11 mouse cellular contexts compared by ENCODE assay signal in genomic region chr5:116714256-116714655, GRCm38 (mm10).
DNase-seq lines count a peak whose midpoint lies in the region; ATAC-seq lines count a peak whose summit lies in the region.
"Had no signal": no experiment of that assay in that cellular context is flagged by ENCODE, and none has a peak within 500 bp of the region (broad histone marks: within the 10 kb centered on the region; RNA-seq: fewer than 3 reads in every experiment).

No protein-coding gene starts in this region.

- no peaks in the 10 kb centered on the region for H3K36me3 ChIP-seq in heart, embryonic 11.5 days (ENCODE audit: control insufficient read depth, insufficient read depth, low read length)
- H3K36me3 ChIP-seq in midbrain, embryonic 10.5 days: no peaks in the 10 kb centered on the region
- H3K36me3 ChIP-seq in midbrain, embryonic 16.5 days (ENCODE audit: control insufficient read depth, insufficient read depth, low read length): no peaks in the 10 kb centered on the region
- H3K36me3 ChIP-seq: liver, embryonic 13.5 days had no signal

- no peak overlapping the region for H3K4me2 ChIP-seq in heart, embryonic 11.5 days
- no peak overlapping the region for H3K4me2 ChIP-seq in midbrain, embryonic 16.5 days (ENCODE audit: low read length)
- H3K4me2 ChIP-seq: liver, embryonic 13.5 days had no signal

- H3K9ac ChIP-seq in heart, embryonic 11.5 days (ENCODE audit: low read depth, low read length): no peak overlapping the region
- no peak overlapping the region for H3K9ac ChIP-seq in midbrain, embryonic 16.5 days (ENCODE audit: low read depth, low read length)
- H3K9ac ChIP-seq: liver, embryonic 13.5 days had no signal

- no peaks in the 10 kb centered on the region for H3K27me3 ChIP-seq in heart, embryonic 11.5 days (ENCODE audit: control insufficient read depth, insufficient read depth, low read length)
- no peaks in the 10 kb centered on the region for H3K27me3 ChIP-seq in midbrain, embryonic 10.5 days (ENCODE audit: low read depth, poor library complexity, severe bottlenecking)
- no peaks in the 10 kb centered on the region for H3K27me3 ChIP-seq in midbrain, embryonic 16.5 days (ENCODE audit: control insufficient read depth, insufficient read depth, low read depth, low read length)
- H3K27me3 ChIP-seq: liver, embryonic 13.5 days had no signal

- no peaks in the 10 kb centered on the region for H3K9me3 ChIP-seq in heart, embryonic 11.5 days (replicated peaks; ENCODE audit: control insufficient read depth, low read length)
- H3K9me3 ChIP-seq in midbrain, embryonic 10.5 days (replicated peaks): no peaks in the 10 kb centered on the region
- H3K9me3 ChIP-seq in midbrain, embryonic 16.5 days (replicated peaks; ENCODE audit: control insufficient read depth, low read length, poor library complexity, severe bottlenecking): no peaks in the 10 kb centered on the region

- no peak overlapping the region for H3K27ac ChIP-seq in heart, embryonic 11.5 days (ENCODE audit: low read depth, low read length)
- H3K27ac ChIP-seq in midbrain, embryonic 10.5 days (replicated peaks): no peak overlapping the region
- no peak overlapping the region for H3K27ac ChIP-seq in midbrain, embryonic 16.5 days (ENCODE audit: low read length)
- H3K27ac ChIP-seq: liver, embryonic 13.5 days; stomach, postnatal 0 days had no signal

- DNase-seq in heart, postnatal 10 days: peak; percentile 24 to 30
- peak; percentile 25 for DNase-seq in midbrain, embryonic 10.5 days (ENCODE audit: low spot score)
- peak; percentile 1 for DNase-seq in c-Kit-positive CD71-positive TER-119-negative erythroid progenitor cells, embryonic 14.5 days (ENCODE audit: low read depth)
- peak; percentile 79 for DNase-seq in mesoderm, embryonic 11.5 days (ENCODE audit: low read depth, low spot score)
- DNase-seq in urinary bladder, postnatal 14 days (ENCODE audit: low spot score): no peak
- DNase-seq: liver, embryonic 13.5 days; right cerebral cortex, postnatal 14 days had no signal

- intact Hi-C loops in heart, postnatal 10 days (cut with DNase I): no loop called here

- H3K4me1 ChIP-seq in heart, embryonic 11.5 days (ENCODE audit: control insufficient read depth, insufficient read depth, low read length): no peaks in the 10 kb centered on the region
- H3K4me1 ChIP-seq in midbrain, embryonic 10.5 days: peaks cover 3% of the 10 kb centered on the region; the same call in 1 of the 2 replicates
- H3K4me1 ChIP-seq in midbrain, embryonic 16.5 days (ENCODE audit: control insufficient read depth, insufficient read depth, low read length): 0 out of 2 replicates have a peak, but pooled peaks cover 2% of the 10 kb centered on the region
- H3K4me1 ChIP-seq: liver, embryonic 13.5 days had no signal

- no peak for ATAC-seq in heart, embryonic 11.5 days (replicated peaks; ENCODE audit: insufficient number of reproducible peaks, low FRiP score, low TSS enrichment)
- no peak for ATAC-seq in midbrain, embryonic 16.5 days
- no peak for ATAC-seq in granulocyte monocyte progenitor cell, adult 5-6 weeks (replicated peaks; ENCODE audit: poor library complexity, severe bottlenecking)

- 25% methylated on average over 7 of the region's 7 CpGs for WGBS in heart, embryonic 11.5 days (ENCODE audit: insufficient replicate concordance)
- 38% methylated on average over 7 of the region's 7 CpGs for WGBS in midbrain, embryonic 10.5 days
- 29% methylated on average over 7 of the region's 7 CpGs for WGBS in midbrain, embryonic 16.5 days

- no peak overlapping the region for H3K4me3 ChIP-seq in heart, embryonic 11.5 days (ENCODE audit: low read depth, low read length)
- H3K4me3 ChIP-seq in midbrain, embryonic 10.5 days: no peak overlapping the region
- H3K4me3 ChIP-seq in midbrain, embryonic 16.5 days (ENCODE audit: low read depth, low read length): no peak overlapping the region
- H3K4me3 ChIP-seq: liver, embryonic 13.5 days had no signal
